Mouse (Mus musculus): ENCODE measurements at regions not wholly inside any gene's neighbourhood (a gene's known extent, or its start where the extent isn't known, plus 50 kb on each side); places are given as distances from the start of the nearest gene placed in this dataset.

- no peak for TF ChIP-seq FLI1 (IDR thresholded peaks at IDR 0.05; ENCODE audit: low read length)
- no peak for TF ChIP-seq GATA1 (IDR thresholded peaks at IDR 0.05; ENCODE audit: borderline replicate concordance, low read length)
These were observed 202.1 kb upstream of the Daam1 start for GRCm38 (mm10) chr12:71628796-71629195.
